Mouse (Mus musculus) gastrocnemius, postnatal 36 days (tissue): Measurements from ENCODE around the gene Ska3. TPM values are rescaled to one million over a fixed set of nuclear protein-coding genes. Genes with fewer than 3 reads are reported as not detected.

Experiments
- DNase-seq, 2 experiments: peaks; one replicate each; pipeline ENCODE4 v3.0.0; 2022
- intact Hi-C: fragments of 180-260 bp; cut with DNase I; formaldehyde crosslinking; loops from one replicate; pipeline ENCODE4 v1.15.1; 2025
- microRNA-seq, 2 experiments: library from miRNA; unstranded; fragments of <30 nt; microRNA quantifications; one replicate each; pipeline ENCODE4 v1.2.0; 2021
- total RNA-seq, 2 experiments: library from RNA; stranded (reverse); gene quantifications; 2 replicates each; pipeline ENCODE4 v1.2.3; 2021

The Ska3 gene
- total RNA-seq, 2 experiments from 2014 or later, result 0.28 to 0.52 TPM

GRCm38 (mm10) chr14:57797991-57798931 lies 27.7 kb downstream of the Ska3 start, which contains the start of gene Sap18:
TSS of gene Sap18 (plus strand) at chr14:57798180.
- intact Hi-C loops, result loop anchor here (5.0 kb wide), 1 partner anchor 51 kb away; the partner anchor contains the start of gene Gm49361
- peak; percentile 93 to 95 for DNase-seq

- intact Hi-C loops, result loop anchor here (5.0 kb wide), 1 partner anchor 50 kb away; the partner anchor contains the start of gene Gm49361
- DNase-seq, result no peak
These were observed 28.4 kb downstream of the Ska3 start for GRCm38 (mm10) chr14:57797551-57797950.

GRCm38 (mm10) chr14:57791171-57791570 lies 34.8 kb downstream of the Ska3 start:
- intact Hi-C loops, result no loop called here
- no peak for DNase-seq

- intact Hi-C loops, result loop anchor here (5.0 kb wide), 1 partner anchor 37 kb away; no protein-coding TSS in a partner anchor
- DNase-seq, result no peak
These were observed 36.2 kb downstream of the Ska3 start for GRCm38 (mm10) chr14:57789759-57790158.

GRCm38 (mm10) chr14:57789311-57789710 lies 36.7 kb downstream of the Ska3 start:
- intact Hi-C loops, result loop anchor here (5.0 kb wide), 1 partner anchor 37 kb away; no protein-coding TSS in a partner anchor
- no peak for DNase-seq

GRCm38 (mm10) chr14:57787406-57787805 lies 38.6 kb downstream of the Ska3 start:
- intact Hi-C loops, result loop anchor here (5.0 kb wide), 1 partner anchor 35 kb away; no protein-coding TSS in a partner anchor
- no peak for DNase-seq

- no peak for DNase-seq
- intact Hi-C loops, result no loop called here
These were observed 53.7 kb downstream of the Ska3 start for GRCm38 (mm10) chr14:57772157-57772815.

GRCm38 (mm10) chr14:57769102-57769501 lies 56.9 kb downstream of the Ska3 start:
- intact Hi-C loops, result no loop called here
- no peak for DNase-seq

- intact Hi-C loops, result no loop called here
- DNase-seq, result no peak
These were observed 65.3 kb downstream of the Ska3 start for GRCm38 (mm10) chr14:57760447-57761412.

GRCm38 (mm10) chr14:57758237-57758636 lies 67.7 kb downstream of the Ska3 start, which contains the start of gene Lats2:
TSS of gene Lats2 (minus strand) at chr14:57758388.
- intact Hi-C loops, result no loop called here
- no peak for DNase-seq

Small RNA genes lying within 50 kb of the gene (microRNA-seq; reads per million reads assigned to microRNA genes)
- gene Mir3077, result 0 reads per million in 2 experiments

Other genes with a start within 250 kb of the Ska3 start
- gene Xpo4, start 160.8 kb downstream of the Ska3 start, total RNA-seq, result 10 to 100 TPM in 1 of 2 experiments, 1 to 10 TPM in 1; 5.3 to 12.1 TPM
- under 1 TPM in 1 of 2 experiments, not detected in 1; 0.74 TPM for gene Gm49361, start 80.1 kb downstream of the Ska3 start, total RNA-seq
- gene Lats2, start 67.8 kb downstream of the Ska3 start, total RNA-seq, result 10 to 100 TPM; 13.4 to 17.3 TPM
- 10 to 100 TPM; 47.0 to 47.1 TPM for gene Sap18, start 28.0 kb downstream of the Ska3 start, total RNA-seq
- 10 to 100 TPM; 61.9 to 63.5 TPM for gene Mrpl57, start within 50 bp of the Ska3 start, total RNA-seq
- 1 to 10 TPM; 4.2 to 4.8 TPM for gene Zdhhc20, start 64.1 kb upstream of the Ska3 start, total RNA-seq
- gene Micu2, start 173.1 kb upstream of the Ska3 start, total RNA-seq, result 10 to 100 TPM; 30.1 to 31.9 TPM
- 1 to 10 TPM in 1 of 2 experiments, under 1 TPM in 1; 0.62 to 1.4 TPM for gene Fgf9, start 244.4 kb upstream of the Ska3 start, total RNA-seq